Mouse (Mus musculus) gastrocnemius, postnatal 10 days (tissue): ENCODE measurements at regions not wholly inside any gene's neighbourhood (a gene's known extent, or its start where the extent isn't known, plus 50 kb on each side); places are given as distances from the start of the nearest gene placed in this dataset.

Experiments used
- DNase-seq: peaks from one replicate; pipeline ENCODE4 v3.0.0; 2021; ENCODE audit warnings: mixed read lengths

GRCm38 (mm10) chrX:85329474-85330225 lies 80.2 kb downstream of the Fthl17a start:
- DNase-seq, result no peak

GRCm38 (mm10) chrX:85343517-85343916 lies 94.0 kb downstream of the Fthl17a start:
- peak; percentile 12 for DNase-seq

GRCm38 (mm10) chrX:85375296-85375695 lies 125.8 kb downstream of the Fthl17a start:
- DNase-seq, result no peak

GRCm38 (mm10) chrX:85384452-85384851 lies 135.0 kb downstream of the Fthl17a start:
- DNase-seq, result no peak
